Mouse (Mus musculus) heart, embryonic 13.5 days (tissue): ENCODE measurements around the gene Cpn2. TPM values are rescaled to one million over a fixed set of nuclear protein-coding genes. Genes with fewer than 3 reads are reported as not detected.

Experiments
- ATAC-seq: fragments of 200-750 bp; cut with Nextera tagmentation; 2 replicates; pipeline ENCODE4 v1.8.0; 2017; ENCODE audit warnings: moderate TSS enrichment; ENCODE audit not compliant: insufficient number of reproducible peaks, low FRiP score, low TSS enrichment; ENCODE audit errors: extremely low read depth
- H3K27ac ChIP-seq: fragments of 300-500 bp; sonication (generic); replicated peaks from 2 replicates; pipeline ENCODE4 v1.5.1; 2015; ENCODE audit warnings: moderate library complexity, mild to moderate bottlenecking, inconsistent platforms
- H3K27me3 ChIP-seq: fragments of 300-500 bp; sonication (generic); replicated peaks from 2 replicates; pipeline ENCODE4 v1.6.1; 2015; ENCODE audit warnings: mild to moderate bottlenecking, inconsistent platforms
- H3K36me3 ChIP-seq: fragments of 300-500 bp; sonication (generic); 2 replicates; pipeline ENCODE4 v1.6.1; 2015; ENCODE audit warnings: mild to moderate bottlenecking, inconsistent platforms
- H3K4me1 ChIP-seq: fragments of 300-500 bp; sonication (generic); 2 replicates; pipeline ENCODE4 v1.6.1; 2015; ENCODE audit warnings: inconsistent platforms
- H3K4me2 ChIP-seq: fragments of 300-500 bp; sonication (generic); 2 replicates; pipeline ENCODE4 v1.6.1; 2015; ENCODE audit warnings: inconsistent platforms, mild to moderate bottlenecking, moderate library complexity
- H3K4me3 ChIP-seq: fragments of 300-500 bp; sonication (generic); 2 replicates; pipeline ENCODE4 v1.5.1; 2015; ENCODE audit warnings: moderate library complexity, mild to moderate bottlenecking, inconsistent platforms
- H3K9ac ChIP-seq: fragments of 300-500 bp; sonication (generic); 2 replicates; pipeline ENCODE4 v1.6.1; 2015; ENCODE audit warnings: inconsistent platforms, mild to moderate bottlenecking, moderate library complexity
- H3K9me3 ChIP-seq: fragments of 300-500 bp; sonication (generic); 2 replicates; pipeline ENCODE4 v1.6.1; 2016; ENCODE audit warnings: inconsistent platforms
- WGBS: fragments of 180-500 bp; shearing (Covaris S2); methylation state at CpG from one replicate; pipeline ENCODE4 v1.1.7; 2015; ENCODE audit warnings: mixed read lengths; 5-methylcytosine and 5-hydroxymethylcytosine counted together
- polyA plus RNA-seq: library from polyadenylated mRNA; unstranded; fragments of >200 nt; fragmentation: Nextera tagmentation; extraction: Ambion mirVana; gene quantifications from 2 replicates; pipeline ENCODE4 v1.2.1, GENCODE M21; 2015

Gene Cpn2
- polyA plus RNA-seq, 1 experiment from 2014 or later: not detected

GRCm38 (mm10) chr16:30302686-30303085 is 35.4 kb upstream of the Cpn2 start:
- Histone ChIP-seq H3K27ac (no peak overlapping the region), H3K36me3 (no peaks in the 10 kb centered on the region), H3K4me1 (no peaks in the 10 kb centered on the region), H3K9me3 (no peaks in the 10 kb centered on the region), H3K9ac (no peak overlapping the region), H3K4me3 (no peak overlapping the region), H3K4me2 (no peak overlapping the region), H3K27me3 (peaks cover 74% of the 10 kb centered on the region)
- 73% methylated on average over 6 of the region's 6 CpGs for WGBS
- no peak for ATAC-seq

GRCm38 (mm10) chr16:30299711-30300277 is 32.5 kb upstream of the Cpn2 start:
- Histone ChIP-seq H3K27me3 (peaks cover 48% of the 10 kb centered on the region), H3K4me2 (no peak overlapping the region), H3K9ac (no peak overlapping the region), H3K4me3 (no peak overlapping the region), H3K4me1 (no peaks in the 10 kb centered on the region), H3K27ac (no peak overlapping the region), H3K9me3 (no peaks in the 10 kb centered on the region), H3K36me3 (no peaks in the 10 kb centered on the region)
- 58% methylated on average over 10 of the region's 10 CpGs for WGBS
- no peak for ATAC-seq

GRCm38 (mm10) chr16:30297450-30297849 is 30.2 kb upstream of the Cpn2 start:
- no peak overlapping the region for H3K4me3 ChIP-seq
- H3K36me3 ChIP-seq: no peaks in the 10 kb centered on the region
- ATAC-seq: no peak
- H3K4me1 ChIP-seq: no peaks in the 10 kb centered on the region
- 77% methylated on average over 7 of the region's 7 CpGs for WGBS
- peaks cover 25% of the 10 kb centered on the region for H3K27me3 ChIP-seq
- no peak overlapping the region for H3K9ac ChIP-seq
- H3K27ac ChIP-seq: no peak overlapping the region
- no peaks in the 10 kb centered on the region for H3K9me3 ChIP-seq
- no peak overlapping the region for H3K4me2 ChIP-seq

GRCm38 (mm10) chr16:30296601-30297275 is 29.4 kb upstream of the Cpn2 start:
- Histone ChIP-seq H3K36me3 (no peaks in the 10 kb centered on the region), H3K27me3 (peaks cover 18% of the 10 kb centered on the region), H3K9me3 (no peaks in the 10 kb centered on the region), H3K4me1 (no peaks in the 10 kb centered on the region), H3K4me3 (no peak overlapping the region), H3K4me2 (no peak overlapping the region), H3K27ac (no peak overlapping the region), H3K9ac (no peak overlapping the region)
- 73% methylated on average over 11 of the region's 11 CpGs for WGBS
- no peak for ATAC-seq

- Histone ChIP-seq H3K4me2 (no peak overlapping the region), H3K36me3 (no peaks in the 10 kb centered on the region), H3K9ac (no peak overlapping the region), H3K4me3 (no peak overlapping the region), H3K27me3 (peaks cover 5% of the 10 kb centered on the region; the same call in 1 of the 2 replicates), H3K27ac (no peak overlapping the region), H3K9me3 (no peaks in the 10 kb centered on the region), H3K4me1 (no peaks in the 10 kb centered on the region)
- WGBS: 80% methylated on average over 7 of the region's 7 CpGs
- no peak for ATAC-seq
Measured at GRCm38 (mm10) chr16:30295106-30295505, 27.8 kb upstream of the Cpn2 start.

GRCm38 (mm10) chr16:30290436-30290835 is 23.1 kb upstream of the Cpn2 start:
- WGBS: 60% methylated on average over 6 of the region's 6 CpGs
- no peaks in the 10 kb centered on the region for H3K9me3 ChIP-seq
- ATAC-seq: no peak
- H3K4me1 ChIP-seq: no peaks in the 10 kb centered on the region
- no peak overlapping the region for H3K27ac ChIP-seq
- H3K4me2 ChIP-seq: no peak overlapping the region
- H3K27me3 ChIP-seq: peaks cover 21% of the 10 kb centered on the region
- no peak overlapping the region for H3K9ac ChIP-seq
- no peaks in the 10 kb centered on the region for H3K36me3 ChIP-seq
- no peak overlapping the region for H3K4me3 ChIP-seq

- Histone ChIP-seq H3K4me3 (no peak overlapping the region), H3K4me2 (no peak overlapping the region), H3K27me3 (peaks cover 68% of the 10 kb centered on the region), H3K9ac (no peak overlapping the region), H3K27ac (no peak overlapping the region), H3K9me3 (no peaks in the 10 kb centered on the region), H3K4me1 (peaks cover 16% of the 10 kb centered on the region), H3K36me3 (no peaks in the 10 kb centered on the region)
- no peak for ATAC-seq
- WGBS: 54% methylated on average over 4 of the region's 4 CpGs
Measured at GRCm38 (mm10) chr16:30285701-30286100, 18.4 kb upstream of the Cpn2 start.

GRCm38 (mm10) chr16:30283743-30284337 is 16.5 kb upstream of the Cpn2 start:
- Histone ChIP-seq H3K9me3 (no peaks in the 10 kb centered on the region), H3K27ac (no peak overlapping the region), H3K9ac (peak overlapping the region; percentile 68), H3K36me3 (no peaks in the 10 kb centered on the region), H3K4me3 (peak overlapping the region; percentile 30), H3K27me3 (peaks cover 71% of the 10 kb centered on the region), H3K4me1 (peaks cover 20% of the 10 kb centered on the region), H3K4me2 (peak overlapping the region; percentile 68)
- 2% methylated on average over 15 of the region's 15 CpGs for WGBS
- no peak for ATAC-seq

GRCm38 (mm10) chr16:30282844-30283495 is 15.7 kb upstream of the Cpn2 start, which contains the start of gene Lrrc15:
Lrrc15 (minus strand) TSS chr16:30283256.
- peak within 1 kb of the TSS; percentile 68 for H3K9ac ChIP-seq
- peaks cover 70% of the 10 kb centered on the region for H3K27me3 ChIP-seq
- H3K27ac ChIP-seq: no peak within 1 kb of the TSS
- H3K4me3 ChIP-seq: peak within 1 kb of the TSS; percentile 45
- peaks cover 20% of the 10 kb centered on the region for H3K4me1 ChIP-seq
- no peaks in the 10 kb centered on the region for H3K9me3 ChIP-seq
- no peak for ATAC-seq
- 7% methylated on average over 34 of the region's 34 CpGs for WGBS
- no peaks in the 10 kb centered on the region for H3K36me3 ChIP-seq
- H3K4me2 ChIP-seq: peak within 1 kb of the TSS; percentile 68

GRCm38 (mm10) chr16:30280676-30281297 is 13.5 kb upstream of the Cpn2 start:
- Histone ChIP-seq H3K9me3 (no peaks in the 10 kb centered on the region), H3K4me2 (no peak overlapping the region), H3K4me1 (peaks cover 24% of the 10 kb centered on the region), H3K36me3 (no peaks in the 10 kb centered on the region), H3K9ac (no peak overlapping the region), H3K27ac (no peak overlapping the region), H3K4me3 (no peak overlapping the region), H3K27me3 (peaks cover 58% of the 10 kb centered on the region)
- WGBS: 18% methylated on average over 4 of the region's 4 CpGs
- no peak for ATAC-seq

- Histone ChIP-seq H3K9ac (no peak overlapping the region), H3K4me1 (peaks cover 26% of the 10 kb centered on the region), H3K4me3 (no peak overlapping the region), H3K36me3 (no peaks in the 10 kb centered on the region), H3K9me3 (no peaks in the 10 kb centered on the region), H3K4me2 (no peak overlapping the region), H3K27me3 (peaks cover 42% of the 10 kb centered on the region), H3K27ac (no peak overlapping the region)
- no peak for ATAC-seq
- 77% methylated on average over 11 of the region's 11 CpGs for WGBS
Measured at GRCm38 (mm10) chr16:30278406-30278805, 11.1 kb upstream of the Cpn2 start.
